Mouse (Mus musculus) ES-Bruce4 (cell line): Measurements from ENCODE around the gene Smagp. TPM values are rescaled to one million over a fixed set of nuclear protein-coding genes. Genes with fewer than 3 reads are reported as not detected.

Experiments used
- H3K27ac ChIP-seq: 2 replicates; pipeline ENCODE4 v1.5.1; 2012; ENCODE audit warnings: low read length, inconsistent platforms; ENCODE audit not compliant: insufficient read depth
- H3K27me3 ChIP-seq: 2 replicates; pipeline ENCODE4 v1.6.1; 2012; ENCODE audit warnings: mild to moderate bottlenecking, low read length, inconsistent platforms; ENCODE audit not compliant: control insufficient read depth, poor library complexity, insufficient read depth, severe bottlenecking
- H3K36me3 ChIP-seq: 2 replicates; pipeline ENCODE4 v1.6.1; 2012; ENCODE audit warnings: inconsistent platforms, mild to moderate bottlenecking, low read length, moderate library complexity; ENCODE audit not compliant: control insufficient read depth, poor library complexity, insufficient read depth, severe bottlenecking
- H3K4me1 ChIP-seq: one replicate; pipeline ENCODE4 v1.8.1; 2011; ENCODE audit warnings: low read length; ENCODE audit not compliant: control insufficient read depth, insufficient read depth
- H3K4me3 ChIP-seq: 2 replicates; pipeline ENCODE4 v1.5.1; 2011; ENCODE audit warnings: low read depth, mild to moderate bottlenecking, low read length
- H3K9ac ChIP-seq: 2 replicates; pipeline ENCODE4 v1.6.1; 2012; ENCODE audit warnings: low read depth, mild to moderate bottlenecking, inconsistent platforms; ENCODE audit not compliant: poor library complexity, severe bottlenecking
- H3K9me3 ChIP-seq: replicated peaks from 2 replicates; pipeline ENCODE4 v1.6.1; 2012; ENCODE audit warnings: mild to moderate bottlenecking, low read length, inconsistent platforms; ENCODE audit not compliant: control insufficient read depth, poor library complexity, insufficient read depth, severe bottlenecking
- CTCF ChIP-seq: IDR thresholded peaks from one replicate; pipeline ENCODE4 v1.8.1; 2011; ENCODE audit warnings: low read depth, low read length
- EP300 ChIP-seq: IDR thresholded peaks from 2 replicates; pipeline ENCODE4 v1.6.1; 2011; ENCODE audit warnings: low read depth, low read length; ENCODE audit not compliant: insufficient read depth
- POLR2A ChIP-seq: IDR thresholded peaks from one replicate; pipeline ENCODE4 v1.8.1; 2011; ENCODE audit warnings: low read length; ENCODE audit not compliant: insufficient read depth
- polyA plus RNA-seq: library from polyadenylated mRNA; stranded (reverse); fragments of >200 nt; gene quantifications from 2 replicates; pipeline ENCODE4 v1.2.4, GENCODE M21; 2011; ENCODE audit warnings: low read depth; ENCODE audit not compliant: missing spikeins, insufficient read depth, insufficient read length

The Smagp gene
- polyA plus RNA-seq, 1 experiment, result 36.6 TPM

- Histone ChIP-seq H3K36me3 (no peaks in the 10 kb centered on the region), H3K27me3 (no peaks in the 10 kb centered on the region), H3K4me1 (no peaks in the 10 kb centered on the region), H3K27ac (no peak overlapping the region), H3K4me3 (no peak overlapping the region), H3K9ac (no peak overlapping the region), H3K9me3 (no peaks in the 10 kb centered on the region)
- TF ChIP-seq CTCF (no peak), EP300 (no peak), POLR2A (no peak)
Measured at GRCm38 (mm10) chr15:100576392-100576791, 60.3 kb downstream of the Smagp start.

- H3K9ac ChIP-seq, result no peak overlapping the region
- H3K4me3 ChIP-seq, result no peak overlapping the region
- TF ChIP-seq CTCF (no peak), POLR2A (no peak), EP300 (no peak)
- no peaks in the 10 kb centered on the region for H3K4me1 ChIP-seq
- no peaks in the 10 kb centered on the region for H3K27me3 ChIP-seq
- no peak overlapping the region for H3K27ac ChIP-seq
- no peaks in the 10 kb centered on the region for H3K9me3 ChIP-seq
- no peaks in the 10 kb centered on the region for H3K36me3 ChIP-seq
Measured at GRCm38 (mm10) chr15:100575366-100575765, 61.4 kb downstream of the Smagp start.

GRCm38 (mm10) chr15:100574378-100574777, 62.4 kb downstream of the Smagp start:
- TF ChIP-seq EP300, result no peak
- TF ChIP-seq CTCF, result no peak
- no peak for TF ChIP-seq POLR2A
- H3K36me3 ChIP-seq, result no peaks in the 10 kb centered on the region
- H3K4me1 ChIP-seq, result no peaks in the 10 kb centered on the region
- H3K9me3 ChIP-seq, result no peaks in the 10 kb centered on the region
- H3K9ac ChIP-seq, result no peak overlapping the region
- no peak overlapping the region for H3K27ac ChIP-seq
- no peak overlapping the region for H3K4me3 ChIP-seq
- no peaks in the 10 kb centered on the region for H3K27me3 ChIP-seq

- H3K4me1 ChIP-seq, result no peaks in the 10 kb centered on the region
- H3K4me3 ChIP-seq, result no peak overlapping the region
- no peak overlapping the region for H3K27ac ChIP-seq
- H3K36me3 ChIP-seq, result no peaks in the 10 kb centered on the region
- TF ChIP-seq CTCF (no peak), POLR2A (no peak), EP300 (no peak)
- H3K9me3 ChIP-seq, result no peaks in the 10 kb centered on the region
- H3K9ac ChIP-seq, result no peak overlapping the region
- H3K27me3 ChIP-seq, result no peaks in the 10 kb centered on the region
Measured at GRCm38 (mm10) chr15:100573946-100574345, 62.8 kb downstream of the Smagp start.

Other genes starting within 250 kb of the Smagp start
- gene Gm5475, start 214.8 kb downstream of the Smagp start, polyA plus RNA-seq, result not detected in 2 replicates
- 24.0 and 29.9 TPM in 2 replicates for gene Slc11a2, start 211.9 kb downstream of the Smagp start, polyA plus RNA-seq
- gene Letmd1, start 167.9 kb downstream of the Smagp start, polyA plus RNA-seq, result 9.5 and 10.3 TPM in 2 replicates
- gene Csrnp2, start 141.5 kb downstream of the Smagp start, polyA plus RNA-seq, result 6.6 and 6.8 TPM in 2 replicates
- 14.2 and 15.7 TPM in 2 replicates for gene Tfcp2, start 84.9 kb downstream of the Smagp start, polyA plus RNA-seq
- 4.9 and 7.3 TPM in 2 replicates for gene Pou6f1, start 37.0 kb downstream of the Smagp start, polyA plus RNA-seq
- 70.7 and 85.2 TPM in 2 replicates for gene Dazap2, start 21.6 kb downstream of the Smagp start, polyA plus RNA-seq
- 15.4 and 30.0 TPM in 2 replicates for gene Bin2, start 32.6 kb upstream of the Smagp start, polyA plus RNA-seq
- gene Cela1, start 51.0 kb upstream of the Smagp start, polyA plus RNA-seq, result 2.0 and 2.4 TPM in 2 replicates
- gene Galnt6, start 92.4 kb upstream of the Smagp start, polyA plus RNA-seq, result 25.1 and 28.1 TPM in 2 replicates
- 15.6 and 18.7 TPM in 2 replicates for gene Slc4a8, start 124.8 kb upstream of the Smagp start, polyA plus RNA-seq
- 7.0 and 8.9 TPM in 2 replicates for gene Scn8a, start 232.9 kb upstream of the Smagp start, polyA plus RNA-seq